12 mouse cellular contexts compared by ENCODE assay signal in the genomic region with DNA sequence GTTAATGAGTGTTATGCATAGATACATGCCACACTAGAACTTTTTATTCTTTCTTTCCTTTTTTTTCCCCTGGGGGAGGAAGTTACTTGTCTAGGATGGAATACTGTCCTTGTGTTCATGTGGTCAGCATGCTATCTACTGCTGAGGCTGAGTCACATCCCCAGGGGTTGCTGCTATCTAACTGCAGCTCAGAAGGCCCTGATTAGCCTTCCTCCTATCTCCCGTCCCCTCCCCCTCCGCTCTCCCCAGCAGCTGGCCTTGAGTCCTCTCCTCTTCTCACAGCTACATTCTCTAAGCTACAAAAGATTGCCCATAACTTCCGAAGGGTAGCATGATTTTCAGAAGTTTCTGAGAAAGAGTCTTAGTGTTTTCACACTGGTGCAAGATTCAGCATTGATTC.
DNase-seq lines count a peak whose midpoint lies in the region; ATAC-seq and TF ChIP-seq lines count a peak whose summit lies in the region.
"Had no signal": no experiment of that assay in that cellular context is flagged by ENCODE, and none has a peak within 500 bp of the region (broad histone marks: within the 10 kb centered on the region; RNA-seq: fewer than 3 reads in every experiment).

No protein-coding gene starts in this region.

- H3K9ac ChIP-seq in heart, embryonic 12.5 days = no peak overlapping the region
- no peak overlapping the region for H3K9ac ChIP-seq in liver, embryonic 15.5 days
- H3K9ac ChIP-seq: embryonic facial prominence, embryonic 15.5 days had no signal

- DNase-seq in kidney, adult 2 months = peak; percentile 15
- DNase-seq in kidney, adult 11 months = no peak
- peak; percentile 81 for DNase-seq in adrenal gland, adult 2 months
- no peak for DNase-seq in MN1 (ENCODE audit: low spot score)
- DNase-seq in right cerebral cortex, postnatal 4 days = no peak
- DNase-seq in left cerebral cortex, adult 2 months (ENCODE audit: extremely low spot score in 1 of 2, low spot score in 2 of 2) = no peak
- DNase-seq: layer of hippocampus, adult 9-11 months; lung, postnatal 10 days had no signal

- no peak for TF ChIP-seq CTCF in kidney, adult 2 months (conservative IDR thresholded peaks at IDR 0.05; ENCODE audit: insufficient read depth, insufficient read length, low read depth, low read length)
- no peak for TF ChIP-seq CTCF in left cerebral cortex, adult 2 months (IDR thresholded peaks at IDR 0.05)

- no peaks in the 10 kb centered on the region for H3K27me3 ChIP-seq in kidney, adult 2 months (replicated peaks; ENCODE audit: control insufficient read depth, insufficient read depth, low read length)
- no peaks in the 10 kb centered on the region for H3K27me3 ChIP-seq in heart, embryonic 12.5 days (replicated peaks)
- no peaks in the 10 kb centered on the region for H3K27me3 ChIP-seq in liver, embryonic 15.5 days
- H3K27me3 ChIP-seq: embryonic facial prominence, embryonic 15.5 days had no signal

- H3K4me3 ChIP-seq in kidney, adult 2 months (ENCODE audit: insufficient read depth, low read depth, low read length) = no peak overlapping the region
- H3K4me3 ChIP-seq in heart, embryonic 12.5 days = no peak overlapping the region
- no peak overlapping the region for H3K4me3 ChIP-seq in liver, embryonic 15.5 days (replicated peaks)
- no peak overlapping the region for H3K4me3 ChIP-seq in left cerebral cortex, adult 2 months
- H3K4me3 ChIP-seq: embryonic facial prominence, embryonic 15.5 days had no signal

- H3K27ac ChIP-seq in kidney, adult 2 months (ENCODE audit: insufficient read depth, low read depth, low read length) = no peak overlapping the region
- peak overlapping the region; percentile 37 for H3K27ac ChIP-seq in heart, embryonic 12.5 days (ENCODE audit: poor library complexity, severe bottlenecking)
- H3K27ac ChIP-seq in liver, embryonic 15.5 days (replicated peaks) = no peak overlapping the region
- no peak overlapping the region for H3K27ac ChIP-seq in left cerebral cortex, adult 2 months
- H3K27ac ChIP-seq: embryonic facial prominence, embryonic 15.5 days had no signal

- intact Hi-C loops in left cerebral cortex, adult 2 months (cut with DNase I) = no loop called here

- H3K4me1 ChIP-seq in kidney, adult 2 months (ENCODE audit: control insufficient read depth, insufficient read depth, low read length) = peaks cover 3% of the 10 kb centered on the region; the same call in 1 of the 2 replicates
- H3K4me1 ChIP-seq in heart, embryonic 12.5 days (replicated peaks) = peaks cover 19% of the 10 kb centered on the region
- peaks cover 2% of the 10 kb centered on the region; the same call in 1 of the 2 replicates for H3K4me1 ChIP-seq in liver, embryonic 15.5 days (replicated peaks)
- H3K4me1 ChIP-seq: embryonic facial prominence, embryonic 15.5 days had no signal

- WGBS in kidney, adult 2 months = 77% methylated on average over 3 of the region's 3 CpGs
- WGBS in heart, embryonic 12.5 days = 4% methylated on average over 3 of the region's 3 CpGs
- 6% methylated on average over 3 of the region's 3 CpGs for WGBS in liver, embryonic 15.5 days (ENCODE audit: insufficient replicate concordance)

- no peaks in the 10 kb centered on the region for H3K36me3 ChIP-seq in kidney, adult 2 months (ENCODE audit: control insufficient read depth, insufficient read depth, low read length)
- no peaks in the 10 kb centered on the region for H3K36me3 ChIP-seq in heart, embryonic 12.5 days
- no peaks in the 10 kb centered on the region for H3K36me3 ChIP-seq in liver, embryonic 15.5 days (replicated peaks)
- H3K36me3 ChIP-seq: embryonic facial prominence, embryonic 15.5 days had no signal

- no peak overlapping the region for H3K4me2 ChIP-seq in heart, embryonic 12.5 days
- no peak overlapping the region for H3K4me2 ChIP-seq in liver, embryonic 15.5 days
- H3K4me2 ChIP-seq: embryonic facial prominence, embryonic 15.5 days had no signal

- ATAC-seq in heart, embryonic 12.5 days (ENCODE audit: insufficient number of reproducible peaks, low FRiP score) = peak; percentile 89
- peak; percentile 52; the same call in 1 of the 2 replicates for ATAC-seq in liver, embryonic 15.5 days (ENCODE audit: insufficient read depth)
- ATAC-seq: CD4-positive, CD25-positive, alpha-beta regulatory T cell, adult 4 months had no signal

- no peaks in the 10 kb centered on the region for H3K9me3 ChIP-seq in heart, embryonic 12.5 days (replicated peaks)
- no peaks in the 10 kb centered on the region for H3K9me3 ChIP-seq in liver, embryonic 15.5 days (replicated peaks)
- H3K9me3 ChIP-seq: embryonic facial prominence, embryonic 15.5 days had no signal

- TF ChIP-seq POLR2A in kidney, adult 2 months (IDR thresholded peaks at IDR 0.05; ENCODE audit: low read depth, low read length) = no peak

Comparison
In these comparisons a context has a peak if more than half of its experiments do, and no peak if none do; other contexts are left out.
1. DNase-seq: peak in kidney, adult 2 months (single experiment) and adrenal gland, adult 2 months (single experiment); none in kidney, adult 11 months (single experiment), MN1 (single experiment), right cerebral cortex, postnatal 4 days (single experiment) and left cerebral cortex, adult 2 months (0 of 2).